Mouse (Mus musculus) kidney, postnatal 14 days (tissue): Measurements from ENCODE around the gene Prps1l1.
A peak's percentile ranks its signal among the peaks of the same experiment; 100 is the strongest.

ENCODE experiments used
- DNase-seq: peaks from one replicate; pipeline ENCODE4 v3.0.0; 2022; ENCODE audit warnings: mixed read lengths

The Prps1l1 gene

DNA sequence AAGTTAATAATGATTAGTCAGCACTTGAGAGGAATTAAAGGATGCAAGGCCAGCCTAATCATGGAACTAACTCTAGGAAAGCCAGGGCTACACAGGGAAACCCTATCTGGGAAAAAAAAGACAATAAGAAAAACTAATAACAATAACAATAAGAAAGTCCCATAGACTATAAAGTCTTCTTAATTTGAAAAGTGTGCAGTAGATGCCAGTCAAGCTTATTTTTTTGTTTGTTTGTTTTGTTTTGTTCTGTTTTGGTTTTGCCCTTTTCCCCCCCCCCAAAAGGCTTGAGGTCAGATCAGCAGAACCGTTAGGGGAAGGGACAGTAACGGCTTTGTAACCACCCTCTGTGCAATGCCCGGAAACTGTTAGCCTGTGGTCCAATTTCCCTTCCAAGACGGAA lies at the start of gene Prps1l1:
Gene Prps1l1, plus strand, starts transcription at position 301 of the 400 bp plus-strand sequence.
- DNase-seq: no peak

- DNase-seq: peak; percentile 4
Measured at GRCm38 (mm10) chr12:34937918-34938317, 46.6 kb upstream of the Prps1l1 start.

DNA sequence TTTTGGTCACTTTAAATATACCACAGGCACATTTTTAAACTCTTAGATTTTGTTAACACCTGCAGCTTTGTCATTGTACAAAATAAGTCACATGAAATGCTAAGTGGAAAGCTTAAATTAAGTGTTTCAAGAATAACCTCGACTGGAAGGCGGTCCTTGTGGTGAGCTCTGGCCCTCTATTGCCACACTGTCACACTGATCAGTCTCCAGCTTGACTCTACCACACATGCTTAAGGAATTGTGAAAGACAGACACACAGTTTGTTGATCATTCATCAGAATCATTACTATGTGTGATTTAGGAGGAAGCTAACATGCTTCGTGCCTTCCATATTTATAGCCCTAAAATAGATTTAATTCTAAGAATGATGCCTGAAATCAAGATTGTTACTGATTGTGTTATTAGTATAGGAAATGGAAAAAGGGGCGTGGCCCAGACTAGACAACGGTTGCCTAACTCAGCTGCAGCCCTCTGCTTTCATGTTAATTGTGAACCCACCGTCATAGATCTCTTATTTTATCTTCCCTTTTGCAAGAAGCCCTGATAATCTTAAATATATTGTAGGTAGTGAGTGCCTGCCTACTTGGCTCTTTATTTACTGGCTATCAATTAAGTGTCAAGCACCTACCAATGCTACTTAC lies 35.4 kb upstream of the Prps1l1 start:
- no peak for DNase-seq

DNA sequence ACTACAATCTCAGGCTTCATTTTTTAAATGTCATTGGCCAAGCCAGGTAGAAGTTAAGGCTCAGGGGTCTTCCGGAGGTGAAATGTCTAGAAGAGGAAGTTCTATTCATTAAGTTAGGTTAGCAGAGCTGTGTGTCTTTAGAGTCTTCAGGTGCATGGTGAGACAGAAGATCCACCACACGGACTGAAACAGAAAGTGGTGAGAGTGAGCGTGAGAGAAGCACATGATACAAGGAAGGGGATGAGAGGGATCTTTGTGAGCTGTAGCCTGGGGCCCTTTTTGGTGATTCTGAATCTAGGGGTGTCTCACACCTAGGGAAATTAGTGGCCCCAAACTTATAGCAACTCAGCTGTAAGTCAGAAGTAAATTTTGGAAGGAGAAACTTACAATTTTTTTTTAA lies 8.6 kb upstream of the Prps1l1 start:
- DNase-seq: no peak

GRCm38 (mm10) chr12:34985865-34986264 lies 1.3 kb downstream of the Prps1l1 start:
- DNase-seq: no peak

DNA sequence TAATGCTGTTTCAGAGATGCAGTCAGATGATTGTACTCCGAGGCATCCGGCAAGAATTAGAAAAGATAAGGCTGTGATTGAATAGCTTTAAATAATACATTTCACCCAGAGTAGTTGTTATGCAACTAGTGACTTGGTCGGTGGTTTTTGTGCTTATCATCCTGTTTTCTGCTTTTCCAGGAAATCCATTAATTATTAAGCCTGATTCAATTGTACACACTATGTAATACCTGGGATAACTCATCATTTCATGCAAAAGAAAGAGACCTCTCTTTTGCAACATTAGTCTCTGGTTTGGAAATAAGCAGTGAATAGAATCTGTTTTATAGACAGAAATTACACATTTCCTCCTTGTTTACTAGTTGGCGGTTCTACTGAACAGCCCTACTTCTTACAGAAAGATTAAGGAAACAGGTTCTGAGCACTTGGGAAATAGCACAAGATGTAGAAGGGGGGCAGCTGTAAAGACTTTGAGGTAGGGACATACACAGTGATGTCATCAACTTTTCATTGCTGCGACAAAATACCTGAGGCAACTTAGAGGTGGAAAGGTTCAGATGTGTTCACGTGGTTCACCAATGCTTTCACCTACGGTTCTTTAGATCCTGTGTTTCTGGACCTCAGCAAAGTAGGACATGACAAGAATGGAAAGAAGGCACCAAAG lies 5.1 kb downstream of the Prps1l1 start:
- DNase-seq: no peak

- no peak for DNase-seq
Measured at GRCm38 (mm10) chr12:34990387-34990786, 5.8 kb downstream of the Prps1l1 start.

GRCm38 (mm10) chr12:34991900-34992299 lies 7.3 kb downstream of the Prps1l1 start:
- DNase-seq: no peak

- no peak for DNase-seq
Measured at GRCm38 (mm10) chr12:34997597-34998182, 13.1 kb downstream of the Prps1l1 start.

DNA sequence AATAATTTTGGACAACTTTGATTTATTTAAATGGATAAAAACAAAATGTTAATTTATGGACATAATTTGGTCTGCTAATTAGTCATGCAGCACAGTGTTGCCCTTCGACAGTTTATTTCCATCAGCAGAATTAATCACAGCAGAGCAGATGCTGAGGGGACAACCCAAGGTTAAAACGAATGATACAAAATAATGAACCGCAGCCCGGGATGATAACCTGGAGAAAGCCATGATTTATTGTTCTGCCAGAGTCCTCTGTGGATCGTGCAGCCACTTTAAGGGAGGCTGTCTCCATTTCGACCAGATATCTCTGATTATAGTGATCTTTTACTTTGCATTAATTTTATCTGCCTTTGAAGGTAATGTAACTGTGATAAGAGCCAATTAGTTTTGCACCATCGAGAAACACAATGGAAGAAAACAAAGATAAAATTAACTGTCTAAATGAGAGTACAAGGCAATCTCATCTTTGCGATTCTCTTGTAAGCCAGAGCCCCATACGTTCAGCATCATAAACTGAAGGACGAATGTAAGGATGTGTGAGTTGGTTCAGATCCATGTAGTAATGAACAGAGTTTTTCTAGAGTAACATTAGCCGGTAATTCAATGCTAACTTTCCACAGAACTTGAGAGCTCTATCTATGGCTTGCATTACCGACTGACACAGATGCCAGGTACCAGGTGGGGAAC lies 14.4 kb downstream of the Prps1l1 start:
- no peak for DNase-seq

DNA sequence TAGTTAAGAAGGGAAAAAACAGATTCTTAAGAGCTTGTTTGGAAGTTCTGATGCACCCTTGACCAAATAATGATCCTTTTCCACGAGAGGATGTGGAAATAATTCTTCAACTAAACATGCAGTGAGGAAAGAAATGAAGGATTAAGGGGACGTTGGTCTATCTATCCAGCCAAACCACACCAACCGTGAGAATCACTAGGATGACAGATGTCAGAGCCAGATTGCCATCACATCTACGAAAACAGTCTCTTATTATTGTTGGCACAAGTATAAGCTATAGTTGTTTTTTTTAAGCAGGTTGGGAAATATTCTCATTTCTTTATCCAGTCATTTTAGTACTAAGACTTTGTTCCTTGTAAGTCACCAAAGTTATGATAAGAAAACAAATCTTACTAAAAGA lies 15.8 kb downstream of the Prps1l1 start:
- DNase-seq: no peak

GRCm38 (mm10) chr12:35005748-35006147 lies 21.2 kb downstream of the Prps1l1 start:
- no peak for DNase-seq

GRCm38 (mm10) chr12:35007851-35008250 lies 23.3 kb downstream of the Prps1l1 start:
- DNase-seq: no peak

DNA sequence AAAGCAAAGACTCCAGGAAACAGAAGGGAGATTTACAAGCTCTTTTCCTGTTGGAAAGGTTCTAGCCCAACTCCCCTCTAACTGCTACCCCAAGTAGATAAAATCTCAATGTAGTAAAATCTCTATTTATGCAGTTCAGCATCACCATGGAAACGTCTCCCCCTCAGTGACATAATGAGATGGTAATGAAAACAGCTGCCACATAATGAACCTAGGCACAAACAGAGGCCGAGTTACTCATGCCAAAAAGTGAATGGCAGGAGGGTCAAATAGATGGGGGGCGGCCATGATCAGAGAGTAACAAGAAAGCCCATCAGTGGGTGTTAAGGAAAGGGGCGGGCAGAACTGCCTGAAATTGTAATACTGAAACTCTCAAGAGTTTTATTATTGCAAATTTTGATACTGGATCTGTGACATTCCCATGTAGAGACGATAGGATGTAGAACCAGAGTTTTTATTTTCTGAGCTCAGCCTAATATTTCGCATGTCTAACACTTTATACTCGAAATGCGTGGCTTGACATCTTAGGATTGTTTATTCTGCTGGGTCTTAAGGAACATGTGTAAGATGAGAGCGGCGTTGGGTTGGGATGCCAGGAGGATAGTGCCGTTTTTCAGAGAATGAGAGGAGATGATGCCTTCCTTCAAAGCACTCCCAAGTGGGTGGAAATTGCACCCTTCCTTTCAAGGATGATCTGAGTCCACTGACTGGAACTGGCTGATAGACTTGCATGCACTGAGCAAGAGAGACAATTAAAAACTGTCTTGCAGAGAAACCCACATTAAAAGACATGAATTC lies 24.0 kb downstream of the Prps1l1 start:
- no peak for DNase-seq

GRCm38 (mm10) chr12:35011462-35011861 lies 26.9 kb downstream of the Prps1l1 start:
- no peak for DNase-seq

GRCm38 (mm10) chr12:35013950-35014349 lies 29.4 kb downstream of the Prps1l1 start:
- DNase-seq: no peak

GRCm38 (mm10) chr12:35016056-35016455 lies 31.5 kb downstream of the Prps1l1 start:
- DNase-seq: no peak

DNA sequence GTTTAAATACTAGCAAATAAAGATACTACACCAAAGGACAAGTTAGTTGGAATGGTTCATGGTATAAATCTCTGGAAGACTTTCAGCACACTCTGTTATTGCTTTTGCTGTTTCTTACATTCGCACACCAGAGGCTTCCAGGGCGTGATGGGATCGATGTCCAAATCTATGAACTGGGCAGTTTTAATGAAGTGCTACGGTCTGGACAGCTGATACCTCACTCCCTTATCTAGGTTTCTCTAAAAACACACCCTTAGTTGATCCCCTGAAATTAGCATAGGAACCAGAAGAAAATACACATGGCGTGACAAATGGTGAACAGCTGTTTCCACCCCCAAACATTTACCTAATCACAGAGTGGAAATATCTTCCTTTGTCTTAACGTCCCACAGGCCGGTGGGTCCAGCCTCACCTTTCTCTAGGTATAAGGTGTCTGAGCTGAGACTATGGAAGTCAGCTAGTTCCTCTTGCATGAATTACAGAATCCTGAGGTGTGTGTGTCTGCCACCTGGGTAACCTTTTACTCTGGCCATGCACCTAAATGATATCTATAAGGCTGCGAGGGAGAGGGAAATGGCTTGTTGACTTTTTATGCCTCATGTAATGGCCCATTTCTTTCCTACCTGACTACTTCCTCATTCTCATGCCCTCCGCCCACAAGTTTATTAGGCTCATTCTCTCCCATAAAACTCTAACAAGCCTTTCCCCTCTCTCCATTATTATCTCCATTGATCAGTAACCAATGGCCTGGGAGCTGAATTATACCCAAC lies 32.1 kb downstream of the Prps1l1 start:
- no peak for DNase-seq

- no peak for DNase-seq
Measured at GRCm38 (mm10) chr12:35018679-35019237, 34.2 kb downstream of the Prps1l1 start.

- no peak for DNase-seq
Measured at GRCm38 (mm10) chr12:35021285-35021684, 36.7 kb downstream of the Prps1l1 start.

- no peak for DNase-seq
Measured at GRCm38 (mm10) chr12:35022066-35022465, 37.5 kb downstream of the Prps1l1 start.
